Mouse (Mus musculus) liver, embryonic 14 days (tissue): ENCODE data around the gene Morf4l1. TPM values are rescaled to one million over a fixed set of nuclear protein-coding genes. Genes with fewer than 3 reads are reported as not detected.

ENCODE experiments used
- polyA plus RNA-seq: library from polyadenylated mRNA; depleted of rRNA; stranded (reverse); fragments of >200 nt; gene quantifications from 2 replicates; pipeline ENCODE4 v1.2.3, GENCODE M21; 2012; rRNA removed

Gene Morf4l1
- polyA plus RNA-seq: 134 and 149 TPM in 2 replicates

GRCm38 (mm10) chr9:90114567-90115307 is at the start of gene Morf4l1:
Gene Morf4l1 (minus strand): TSS chr9:90114774.

GRCm38 (mm10) chr9:90162926-90163748 is 48.6 kb upstream of the Morf4l1 start, which contains the start of gene Adamts7:
Gene Adamts7 (plus strand): TSS chr9:90163069.

GRCm38 (mm10) chr9:90053852-90054251 is 60.7 kb downstream of the Morf4l1 start, which contains the start of gene Ctsh:
Gene Ctsh (plus strand): TSS chr9:90054152.

Other genes with a start within 250 kb of the Morf4l1 start
- under 0.01 and 0.01 TPM in 2 replicates for gene Rasgrf1, start 204.9 kb downstream of the Morf4l1 start, polyA plus RNA-seq
- 34.1 and 45.1 TPM in 2 replicates for gene Ctsh, start 60.6 kb downstream of the Morf4l1 start, polyA plus RNA-seq
- 0.82 and 0.92 TPM in 2 replicates for gene Adamts7, start 48.3 kb upstream of the Morf4l1 start, polyA plus RNA-seq
- gene Tbc1d2b, start 156.0 kb upstream of the Morf4l1 start, polyA plus RNA-seq: 8.5 and 10.9 TPM in 2 replicates